Mouse (Mus musculus): Measurements from ENCODE around the gene Tmprss6. TPM values are rescaled to one million over a fixed set of nuclear protein-coding genes. Genes with fewer than 3 reads are reported as not detected.

Tmprss6 gene
- polyA plus RNA-seq, 1 experiment from 2014 or later = 0.05 TPM

GRCm38 (mm10) chr15:78438973-78439372, 29.5 kb downstream of the Tmprss6 start:
- no peaks in the 10 kb centered on the region for H3K9me3 ChIP-seq (replicated peaks)
- ATAC-seq (ENCODE audit: low FRiP score) = no peak
- 0 out of 2 replicates have a peak overlapping the region, but pooled peaks have one; percentile 18 for H3K27ac ChIP-seq (replicated peaks)
- H3K4me2 ChIP-seq = no peak overlapping the region
- peaks cover 18% of the 10 kb centered on the region for H3K36me3 ChIP-seq
- H3K9ac ChIP-seq (replicated peaks) = no peak overlapping the region
- peaks cover 26% of the 10 kb centered on the region for H3K4me1 ChIP-seq
- H3K27me3 ChIP-seq (replicated peaks) = no peaks in the 10 kb centered on the region
- no peak overlapping the region for H3K4me3 ChIP-seq (replicated peaks)
- 71% methylated on average over 9 of the region's 9 CpGs for WGBS

GRCm38 (mm10) chr15:78438505-78438904, 29.9 kb downstream of the Tmprss6 start:
- no peak overlapping the region for H3K9ac ChIP-seq (replicated peaks)
- H3K9me3 ChIP-seq (replicated peaks) = no peaks in the 10 kb centered on the region
- no peak for ATAC-seq (ENCODE audit: low FRiP score)
- H3K27me3 ChIP-seq (replicated peaks) = no peaks in the 10 kb centered on the region
- WGBS = 61% methylated on average over 8 of the region's 8 CpGs
- no peak overlapping the region for H3K4me3 ChIP-seq (replicated peaks)
- peaks cover 26% of the 10 kb centered on the region for H3K4me1 ChIP-seq
- no peak overlapping the region for H3K4me2 ChIP-seq
- H3K36me3 ChIP-seq = peaks cover 22% of the 10 kb centered on the region
- H3K27ac ChIP-seq (replicated peaks) = no peak overlapping the region

GRCm38 (mm10) chr15:78438018-78438394, 30.4 kb downstream of the Tmprss6 start:
- H3K4me1 ChIP-seq = peaks cover 26% of the 10 kb centered on the region
- no peak for ATAC-seq (ENCODE audit: low FRiP score)

GRCm38 (mm10) chr15:78437237-78438017, 31.0 kb downstream of the Tmprss6 start:
- Histone ChIP-seq H3K4me2 (peak overlapping the region; percentile 53), H3K27ac (replicated peaks) (peak overlapping the region; percentile 19; the same call in 1 of the 2 replicates), H3K4me1 (peaks cover 26% of the 10 kb centered on the region), H3K36me3 (peaks cover 31% of the 10 kb centered on the region), H3K9me3 (replicated peaks) (no peaks in the 10 kb centered on the region), H3K27me3 (replicated peaks) (no peaks in the 10 kb centered on the region), H3K4me3 (replicated peaks) (peak overlapping the region; percentile 20; the same call in 1 of the 2 replicates), H3K9ac (replicated peaks) (no peak overlapping the region)
- WGBS = 20% methylated on average over 23 of the region's 23 CpGs
- ATAC-seq (ENCODE audit: low FRiP score) = 0 out of 2 replicates have a peak, but pooled peaks have one; percentile 6

More at GRCm38 (mm10) chr15:78438018-78438394, 30.4 kb downstream of the Tmprss6 start:
- H3K27me3 ChIP-seq (replicated peaks) = no peaks in the 10 kb centered on the region
- WGBS = 39% methylated on average over 4 of the region's 4 CpGs
- H3K36me3 ChIP-seq = peaks cover 27% of the 10 kb centered on the region
- no peak overlapping the region for H3K4me3 ChIP-seq (replicated peaks)
- H3K4me2 ChIP-seq = no peak overlapping the region
- no peak overlapping the region for H3K27ac ChIP-seq (replicated peaks)
- H3K9ac ChIP-seq (replicated peaks) = no peak overlapping the region
- no peaks in the 10 kb centered on the region for H3K9me3 ChIP-seq (replicated peaks)

GRCm38 (mm10) chr15:78436380-78437192, 31.8 kb downstream of the Tmprss6 start:
- Histone ChIP-seq H3K4me1 (peaks cover 28% of the 10 kb centered on the region), H3K9me3 (replicated peaks) (no peaks in the 10 kb centered on the region), H3K27me3 (replicated peaks) (no peaks in the 10 kb centered on the region), H3K4me2 (peak overlapping the region; percentile 53), H3K36me3 (peaks cover 38% of the 10 kb centered on the region), H3K9ac (replicated peaks) (peak overlapping the region; percentile 34), H3K4me3 (replicated peaks) (peak overlapping the region; percentile 20), H3K27ac (replicated peaks) (peak overlapping the region; percentile 19)
- ATAC-seq (ENCODE audit: low FRiP score) = peak; percentile 27; the same call in 1 of the 2 replicates
- WGBS = 11% methylated on average over 31 of the region's 32 CpGs

- no peak for ATAC-seq (ENCODE audit: low FRiP score)
- peaks cover 36% of the 10 kb centered on the region for H3K4me1 ChIP-seq
- WGBS = 74% methylated on average over 11 of the region's 11 CpGs
- H3K27me3 ChIP-seq (replicated peaks) = no peaks in the 10 kb centered on the region
- peaks cover 45% of the 10 kb centered on the region for H3K36me3 ChIP-seq
- H3K9me3 ChIP-seq (replicated peaks) = no peaks in the 10 kb centered on the region
- no peak overlapping the region for H3K9ac ChIP-seq (replicated peaks)
- no peak overlapping the region for H3K27ac ChIP-seq (replicated peaks)
- H3K4me3 ChIP-seq (replicated peaks) = no peak overlapping the region
- H3K4me2 ChIP-seq = no peak overlapping the region
Observed at GRCm38 (mm10) chr15:78435681-78436080, 32.8 kb downstream of the Tmprss6 start.

GRCm38 (mm10) chr15:78434896-78435520, 33.4 kb downstream of the Tmprss6 start:
- ATAC-seq (ENCODE audit: low FRiP score) = no peak
- 30% methylated on average over 6 of the region's 6 CpGs for WGBS
- H3K9me3 ChIP-seq (replicated peaks) = no peaks in the 10 kb centered on the region
- no peak overlapping the region for H3K9ac ChIP-seq (replicated peaks)
- peaks cover 48% of the 10 kb centered on the region for H3K36me3 ChIP-seq
- no peaks in the 10 kb centered on the region for H3K27me3 ChIP-seq (replicated peaks)
- no peak overlapping the region for H3K4me3 ChIP-seq (replicated peaks)
- no peak overlapping the region for H3K4me2 ChIP-seq
- H3K4me1 ChIP-seq = peaks cover 43% of the 10 kb centered on the region
- H3K27ac ChIP-seq (replicated peaks) = no peak overlapping the region

- ATAC-seq (ENCODE audit: low FRiP score) = no peak
- Histone ChIP-seq H3K27me3 (replicated peaks) (no peaks in the 10 kb centered on the region), H3K4me2 (no peak overlapping the region), H3K36me3 (peaks cover 43% of the 10 kb centered on the region), H3K4me3 (replicated peaks) (no peak overlapping the region), H3K9me3 (replicated peaks) (no peaks in the 10 kb centered on the region), H3K9ac (replicated peaks) (no peak overlapping the region), H3K4me1 (peaks cover 45% of the 10 kb centered on the region), H3K27ac (replicated peaks) (no peak overlapping the region)
- 81% methylated on average over 7 of the region's 7 CpGs for WGBS
Observed at GRCm38 (mm10) chr15:78431541-78432121, 36.8 kb downstream of the Tmprss6 start.

- Histone ChIP-seq H3K4me2 (no peak overlapping the region), H3K9ac (replicated peaks) (no peak overlapping the region), H3K36me3 (peaks cover 43% of the 10 kb centered on the region), H3K27ac (replicated peaks) (peak overlapping the region; percentile 41; the same call in 1 of the 2 replicates), H3K4me3 (replicated peaks) (no peak overlapping the region), H3K9me3 (replicated peaks) (no peaks in the 10 kb centered on the region), H3K27me3 (replicated peaks) (no peaks in the 10 kb centered on the region), H3K4me1 (peaks cover 38% of the 10 kb centered on the region)
- ATAC-seq (ENCODE audit: low FRiP score) = no peak
- WGBS = 85% methylated on average over 10 of the region's 10 CpGs
Observed at GRCm38 (mm10) chr15:78430874-78431273, 37.6 kb downstream of the Tmprss6 start.

- WGBS = 88% methylated on average over 13 of the region's 13 CpGs
- no peak for ATAC-seq (ENCODE audit: low FRiP score)
- H3K27me3 ChIP-seq (replicated peaks) = no peaks in the 10 kb centered on the region
- peaks cover 35% of the 10 kb centered on the region for H3K4me1 ChIP-seq
- peak overlapping the region; percentile 85 for H3K4me2 ChIP-seq
- H3K4me3 ChIP-seq (replicated peaks) = peak overlapping the region; percentile 58
- peak overlapping the region; percentile 69 for H3K27ac ChIP-seq (replicated peaks)
- H3K36me3 ChIP-seq = peaks cover 38% of the 10 kb centered on the region
- peak overlapping the region; percentile 69 for H3K9ac ChIP-seq (replicated peaks)
- H3K9me3 ChIP-seq (replicated peaks) = no peaks in the 10 kb centered on the region
Observed at GRCm38 (mm10) chr15:78429871-78430622, 38.4 kb downstream of the Tmprss6 start.

GRCm38 (mm10) chr15:78429139-78429459, 39.3 kb downstream of the Tmprss6 start:
- Histone ChIP-seq H3K4me1 (peaks cover 33% of the 10 kb centered on the region), H3K9me3 (replicated peaks) (no peaks in the 10 kb centered on the region), H3K27ac (replicated peaks) (peak overlapping the region; percentile 69), H3K4me2 (peak overlapping the region; percentile 85), H3K36me3 (peaks cover 32% of the 10 kb centered on the region), H3K27me3 (replicated peaks) (no peaks in the 10 kb centered on the region), H3K4me3 (replicated peaks) (peak overlapping the region; percentile 58), H3K9ac (replicated peaks) (peak overlapping the region; percentile 69)
- WGBS = 8% methylated on average over 3 of the region's 3 CpGs
- ATAC-seq (ENCODE audit: low FRiP score) = no peak
